ENCODE assay signal across 8 mouse cellular contexts in the genomic region with DNA sequence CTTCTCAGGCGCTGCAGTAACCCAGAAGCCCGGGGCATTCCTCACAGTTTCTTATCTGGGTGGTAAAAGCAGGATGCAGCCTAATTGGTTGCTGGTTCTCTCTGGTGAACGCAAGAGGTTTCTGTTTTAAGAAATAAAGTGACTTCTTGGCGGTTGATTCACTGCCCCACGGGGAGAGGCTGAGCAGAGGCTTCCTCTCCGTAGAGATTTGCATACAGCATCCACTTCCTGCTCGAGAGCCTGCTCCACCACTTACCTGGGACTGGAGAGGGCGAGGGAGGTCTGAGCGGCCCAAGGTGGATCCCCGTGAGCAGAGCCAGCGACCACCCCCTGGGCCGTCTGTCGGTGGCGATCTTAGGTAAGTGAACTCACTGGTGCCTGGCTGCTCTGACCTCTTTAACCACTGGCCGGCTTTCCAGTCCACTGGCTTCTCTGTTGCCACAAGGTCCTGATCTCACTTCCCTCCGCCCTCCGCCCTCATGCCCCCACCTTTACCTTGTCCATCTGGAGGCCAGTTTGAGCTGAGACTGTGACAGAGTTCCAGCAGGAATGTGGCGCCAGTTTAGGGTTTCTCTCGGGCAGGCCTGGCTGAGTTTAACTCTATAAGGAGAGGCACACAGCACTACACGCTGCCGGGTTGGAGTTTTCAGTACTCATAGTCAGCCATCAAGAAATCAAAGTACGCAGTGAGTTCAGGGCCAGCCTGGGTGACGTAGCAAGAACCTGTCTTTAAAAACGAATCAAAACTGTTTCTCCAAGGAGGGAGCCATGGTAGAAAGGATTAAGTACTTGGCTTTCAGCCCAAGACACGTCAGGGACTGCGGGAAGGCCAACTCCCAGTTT. TPM values are rescaled to one million over a fixed set of nuclear protein-coding genes. Genes with fewer than 3 reads are reported as not detected.
DNase-seq lines count a peak whose midpoint lies in the region; ATAC-seq and TF ChIP-seq lines count a peak whose summit lies in the region.

No protein-coding gene starts in this region.

- 0 out of 2 replicates have a peak overlapping the region, but pooled peaks have one; percentile 28 for H3K9ac ChIP-seq in hindbrain, postnatal 0 days (replicated peaks; ENCODE audit: low read length)
- no peak overlapping the region for H3K9ac ChIP-seq in liver, embryonic 14.5 days (replicated peaks)

- H3K4me1 ChIP-seq in hindbrain, postnatal 0 days (ENCODE audit: insufficient read depth, low read length): 0 out of 2 replicates have a peak, but pooled peaks cover 6% of the 10 kb centered on the region
- 0 out of 4 replicates have a peak, but pooled peaks cover 0 to 2% of the 10 kb centered on the region in 2 experiments for H3K4me1 ChIP-seq in liver, embryonic 14.5 days (replicated peaks; ENCODE audit: control insufficient read depth in 2 of 2, insufficient read depth in 2 of 2, low read length in 1 of 2)

- H3K4me2 ChIP-seq in hindbrain, postnatal 0 days (ENCODE audit: low read depth, low read length): peak overlapping the region; percentile 43
- H3K4me2 ChIP-seq in liver, embryonic 14.5 days (ENCODE audit: low read depth): peak overlapping the region; percentile 60

- no peak for TF ChIP-seq EP300 in liver, embryonic 14.5 days (IDR thresholded peaks at IDR 0.05; ENCODE audit: low read depth)

- TF ChIP-seq CTCF in hindbrain, postnatal 0 days (IDR thresholded peaks at IDR 0.05; ENCODE audit: low read depth): no peak
- TF ChIP-seq CTCF in liver, embryonic 14.5 days (IDR thresholded peaks at IDR 0.05; ENCODE audit: low read depth): no peak; the same call in 1 of the 2 replicates

- H3K9me3 ChIP-seq in hindbrain, postnatal 0 days (ENCODE audit: low read length): no peaks in the 10 kb centered on the region
- H3K9me3 ChIP-seq in liver, embryonic 14.5 days (ENCODE audit: control insufficient read depth, low read length): no peaks in the 10 kb centered on the region

- 0 out of 2 replicates have a peak overlapping the region, but pooled peaks have one; percentile 6 for H3K4me3 ChIP-seq in hindbrain, postnatal 0 days (ENCODE audit: low read length)
- H3K4me3 ChIP-seq in liver, embryonic 14.5 days (ENCODE audit: insufficient read depth in 1 of 2, low read depth in 2 of 2, low read length in 2 of 2): peak overlapping the region; percentile 29 to 33

- peak overlapping the region; percentile 49 for H3K27ac ChIP-seq in hindbrain, postnatal 0 days
- H3K27ac ChIP-seq in liver, embryonic 14.5 days: no peak overlapping the region

- WGBS in hindbrain, postnatal 0 days: 26% methylated on average over 26 of the region's 26 CpGs
- 12% methylated on average over 26 of the region's 26 CpGs for WGBS in liver, embryonic 14.5 days (ENCODE audit: insufficient replicate concordance)

- no peaks in the 10 kb centered on the region for H3K27me3 ChIP-seq in hindbrain, postnatal 0 days (ENCODE audit: insufficient read depth, low read length)
- no peaks in the 10 kb centered on the region for H3K27me3 ChIP-seq in liver, embryonic 14.5 days (ENCODE audit: control insufficient read depth, insufficient read depth, low read length)

- no peaks in the 10 kb centered on the region for H3K36me3 ChIP-seq in hindbrain, postnatal 0 days (ENCODE audit: insufficient read depth, low read length)
- H3K36me3 ChIP-seq in liver, embryonic 14.5 days (replicated peaks; ENCODE audit: control insufficient read depth, insufficient read depth, low read depth): no peaks in the 10 kb centered on the region

- peak; percentile 55 for ATAC-seq in hindbrain, postnatal 0 days
- peak; percentile 31; the same call in 1 of the 2 replicates for ATAC-seq in liver, embryonic 14.5 days (ENCODE audit: insufficient read depth)

- DNase-seq in R1 (ENCODE audit: low read depth, low spot score): peak; percentile 73
- peak; percentile 75 to 77 for DNase-seq in cerebellum, postnatal 10 days
- peak; percentile 80 to 85 for DNase-seq in gastrocnemius, adult 8-10 months (ENCODE audit: low spot score in 2 of 2)
- peak; percentile 26 for DNase-seq in hindbrain, postnatal 0 days (ENCODE audit: low spot score)
- no peak for DNase-seq in liver, embryonic 14.5 days (ENCODE audit: low read depth in 3 of 3, low spot score in 3 of 3)
- DNase-seq in natural killer cell, adult 2 months (ENCODE audit: low spot score in 2 of 2): peak; percentile 74 to 79
- peak; percentile 52 to 63 for DNase-seq in thymus, adult 18-20 months
- DNase-seq in right cerebral cortex, adult 18-20 months: no peak

RNA-seq across cellular contexts. Expression of gene Traf3ip2, which starts 0.5 kb away (rescaled TPM):
- 1 to 10 TPM; 2.8 to 6.3 (median 4.4) TPM for total RNA-seq in gastrocnemius, adult 8-10 months (2022)
- 5.3 and 9.6 TPM in 2 replicates for total RNA-seq in hindbrain, postnatal 0 days (2014; rRNA removed)
- 5.7 and 6.2 TPM in 2 replicates for polyA plus RNA-seq in hindbrain, postnatal 0 days (2015; fragmentation: Nextera tagmentation; extraction: Ambion mirVana)
- 0.69 and 1.3 TPM in 2 replicates for polyA plus RNA-seq in liver, embryonic 14.5 days (2012; rRNA removed)
- polyA plus RNA-seq in liver, embryonic 14.5 days (2014; fragmentation: Nextera tagmentation; extraction: Ambion mirVana): 0.73 and 1.2 TPM in 2 replicates

Comparison
In these comparisons a context has a peak if more than half of its experiments do, and no peak if none do; other contexts are left out.
1. DNase-seq: peak in R1 (single experiment), cerebellum, postnatal 10 days (2 of 2), gastrocnemius, adult 8-10 months (2 of 2), hindbrain, postnatal 0 days (single experiment), natural killer cell, adult 2 months (2 of 2) and thymus, adult 18-20 months (2 of 2); none in liver, embryonic 14.5 days (0 of 3) and right cerebral cortex, adult 18-20 months (single experiment).